Mouse (Mus musculus) liver, embryonic 15.5 days (tissue): Measurements from ENCODE around the gene Prkar1b. TPM values are rescaled to one million over a fixed set of nuclear protein-coding genes. Genes with fewer than 3 reads are reported as not detected.

Experiments
- ATAC-seq: fragments of 200-750 bp; cut with Nextera tagmentation; 2 replicates; pipeline ENCODE4 v1.8.0; 2017; ENCODE audit warnings: moderate number of reproducible peaks, mild to moderate bottlenecking, moderate library complexity; ENCODE audit not compliant: insufficient read depth
- H3K27ac ChIP-seq: fragments of 300-500 bp; sonication (generic); replicated peaks from 2 replicates; pipeline ENCODE4 v1.5.1; 2015; ENCODE audit warnings: mild to moderate bottlenecking, inconsistent platforms
- H3K27me3 ChIP-seq: fragments of 300-500 bp; sonication (generic); 2 replicates; pipeline ENCODE4 v1.6.1; 2015; ENCODE audit warnings: mild to moderate bottlenecking, inconsistent platforms
- H3K36me3 ChIP-seq: fragments of 300-500 bp; sonication (generic); replicated peaks from 2 replicates; pipeline ENCODE4 v1.6.1; 2015; ENCODE audit warnings: moderate library complexity, mild to moderate bottlenecking, inconsistent platforms
- H3K4me1 ChIP-seq: fragments of 300-500 bp; sonication (generic); replicated peaks from 2 replicates; pipeline ENCODE4 v1.6.1; 2015; ENCODE audit warnings: inconsistent platforms
- H3K4me2 ChIP-seq: fragments of 300-500 bp; sonication (generic); 2 replicates; pipeline ENCODE4 v1.6.1; 2015; ENCODE audit warnings: moderate library complexity, mild to moderate bottlenecking, inconsistent platforms
- H3K4me3 ChIP-seq: fragments of 300-500 bp; sonication (generic); replicated peaks from 2 replicates; pipeline ENCODE4 v1.5.1; 2015; ENCODE audit warnings: mild to moderate bottlenecking, inconsistent platforms
- H3K9ac ChIP-seq: fragments of 300-500 bp; sonication (generic); 2 replicates; pipeline ENCODE4 v1.6.1; 2015; ENCODE audit warnings: moderate library complexity, mild to moderate bottlenecking, inconsistent platforms
- H3K9me3 ChIP-seq: fragments of 300-500 bp; sonication (generic); replicated peaks from 2 replicates; pipeline ENCODE4 v1.6.1; 2016; ENCODE audit warnings: inconsistent platforms
- WGBS: fragments of 180-500 bp; shearing (Covaris S2); methylation state at CpG from one replicate; pipeline ENCODE4 v1.1.7; 2015; ENCODE audit warnings: mixed read lengths; ENCODE audit not compliant: insufficient replicate concordance; 5-methylcytosine and 5-hydroxymethylcytosine counted together
- polyA plus RNA-seq: library from polyadenylated mRNA; unstranded; fragments of >200 nt; fragmentation: Nextera tagmentation; extraction: Ambion mirVana; gene quantifications from 2 replicates; pipeline ENCODE4 v1.2.1, GENCODE M21; 2015

Prkar1b gene
- polyA plus RNA-seq, 1 experiment from 2014 or later = 1.0 TPM

- no peak for ATAC-seq
- H3K9me3 ChIP-seq = no peaks in the 10 kb centered on the region
Measured at GRCm38 (mm10) chr5:138988764-138989163, 161.0 kb downstream of the Prkar1b start.

GRCm38 (mm10) chr5:138987994-138988393, 161.8 kb downstream of the Prkar1b start:
- Histone ChIP-seq H3K36me3 (no peaks in the 10 kb centered on the region), H3K27me3 (peaks cover 37% of the 10 kb centered on the region), H3K4me1 (0 out of 2 replicates have a peak, but pooled peaks cover 4% of the 10 kb centered on the region), H3K4me3 (no peak overlapping the region), H3K9ac (no peak overlapping the region), H3K27ac (no peak overlapping the region), H3K4me2 (no peak overlapping the region), H3K9me3 (no peaks in the 10 kb centered on the region)
- no peak for ATAC-seq
- WGBS = 60% methylated on average over 10 of the region's 10 CpGs

More at GRCm38 (mm10) chr5:138988764-138989163, 161.0 kb downstream of the Prkar1b start:
- H3K4me2 ChIP-seq = no peak overlapping the region
- WGBS = 54% methylated on average over 9 of the region's 9 CpGs
- peaks cover 11% of the 10 kb centered on the region for H3K4me1 ChIP-seq
- H3K36me3 ChIP-seq = no peaks in the 10 kb centered on the region
- no peak overlapping the region for H3K27ac ChIP-seq
- no peak overlapping the region for H3K4me3 ChIP-seq
- H3K27me3 ChIP-seq = peaks cover 44% of the 10 kb centered on the region
- no peak overlapping the region for H3K9ac ChIP-seq

- Histone ChIP-seq H3K4me3 (no peak overlapping the region), H3K4me2 (no peak overlapping the region), H3K36me3 (no peaks in the 10 kb centered on the region), H3K9me3 (no peaks in the 10 kb centered on the region), H3K27ac (no peak overlapping the region), H3K9ac (no peak overlapping the region), H3K27me3 (no peaks in the 10 kb centered on the region; the same call in 1 of the 2 replicates), H3K4me1 (no peaks in the 10 kb centered on the region; the same call in 1 of the 2 replicates)
- ATAC-seq = no peak
- WGBS = 67% methylated on average over 8 of the region's 9 CpGs
Measured at GRCm38 (mm10) chr5:138981921-138982320, 167.9 kb downstream of the Prkar1b start.

GRCm38 (mm10) chr5:138980608-138981007, 169.2 kb downstream of the Prkar1b start:
- Histone ChIP-seq H3K4me3 (no peak overlapping the region), H3K9me3 (no peaks in the 10 kb centered on the region), H3K36me3 (no peaks in the 10 kb centered on the region), H3K27ac (no peak overlapping the region), H3K9ac (no peak overlapping the region), H3K27me3 (no peaks in the 10 kb centered on the region; the same call in 1 of the 2 replicates), H3K4me1 (no peaks in the 10 kb centered on the region; the same call in 1 of the 2 replicates), H3K4me2 (no peak overlapping the region)
- ATAC-seq = peak; percentile 49; the same call in 1 of the 2 replicates
- WGBS = 67% methylated on average over 9 of the region's 9 CpGs

- H3K9ac ChIP-seq = no peak overlapping the region
- H3K4me1 ChIP-seq = no peaks in the 10 kb centered on the region; the same call in 1 of the 2 replicates
- H3K27ac ChIP-seq = no peak overlapping the region
- no peak overlapping the region for H3K4me2 ChIP-seq
- H3K27me3 ChIP-seq = no peaks in the 10 kb centered on the region; the same call in 1 of the 2 replicates
- ATAC-seq = no peak
- H3K4me3 ChIP-seq = no peak overlapping the region
- H3K9me3 ChIP-seq = no peaks in the 10 kb centered on the region
- no peaks in the 10 kb centered on the region for H3K36me3 ChIP-seq
- WGBS = 55% methylated on average over 8 of the region's 8 CpGs
Measured at GRCm38 (mm10) chr5:138979840-138980239, 170.0 kb downstream of the Prkar1b start.

- Histone ChIP-seq H3K4me2 (no peak overlapping the region), H3K4me1 (no peaks in the 10 kb centered on the region; the same call in 1 of the 2 replicates), H3K9ac (no peak overlapping the region), H3K27me3 (no peaks in the 10 kb centered on the region; the same call in 1 of the 2 replicates), H3K4me3 (no peak overlapping the region), H3K9me3 (no peaks in the 10 kb centered on the region), H3K27ac (no peak overlapping the region), H3K36me3 (no peaks in the 10 kb centered on the region)
- no peak for ATAC-seq
- WGBS = 55% methylated on average over 3 of the region's 3 CpGs
Measured at GRCm38 (mm10) chr5:138977759-138978158, 172.0 kb downstream of the Prkar1b start.

- 64% methylated on average over 8 of the region's 8 CpGs for WGBS
- H3K27ac ChIP-seq = no peak overlapping the region
Measured at GRCm38 (mm10) chr5:138974911-138975485, 174.8 kb downstream of the Prkar1b start.

GRCm38 (mm10) chr5:138973480-138973879, 176.3 kb downstream of the Prkar1b start:
- 62% methylated on average over 6 of the region's 6 CpGs for WGBS
- H3K36me3 ChIP-seq = no peaks in the 10 kb centered on the region
- no peak overlapping the region for H3K4me3 ChIP-seq
- ATAC-seq = no peak
- H3K4me2 ChIP-seq = no peak overlapping the region
- no peaks in the 10 kb centered on the region for H3K9me3 ChIP-seq
- no peak overlapping the region for H3K27ac ChIP-seq
- H3K9ac ChIP-seq = no peak overlapping the region
- no peaks in the 10 kb centered on the region for H3K4me1 ChIP-seq
- no peaks in the 10 kb centered on the region for H3K27me3 ChIP-seq

More at GRCm38 (mm10) chr5:138974911-138975485, 174.8 kb downstream of the Prkar1b start:
- no peak for ATAC-seq
- no peaks in the 10 kb centered on the region; the same call in 1 of the 2 replicates for H3K4me1 ChIP-seq
- H3K4me3 ChIP-seq = no peak overlapping the region
- H3K36me3 ChIP-seq = no peaks in the 10 kb centered on the region
- no peak overlapping the region for H3K9ac ChIP-seq
- H3K27me3 ChIP-seq = no peaks in the 10 kb centered on the region
- H3K4me2 ChIP-seq = no peak overlapping the region
- no peaks in the 10 kb centered on the region for H3K9me3 ChIP-seq

- no peak overlapping the region for H3K4me2 ChIP-seq
- WGBS = 54% methylated on average over 9 of the region's 9 CpGs
- ATAC-seq = no peak
- H3K27ac ChIP-seq = no peak overlapping the region
- H3K9ac ChIP-seq = no peak overlapping the region
- no peak overlapping the region for H3K4me3 ChIP-seq
- H3K9me3 ChIP-seq = no peaks in the 10 kb centered on the region
- no peaks in the 10 kb centered on the region for H3K27me3 ChIP-seq
- H3K4me1 ChIP-seq = no peaks in the 10 kb centered on the region
- H3K36me3 ChIP-seq = no peaks in the 10 kb centered on the region
Measured at GRCm38 (mm10) chr5:138971405-138971804, 178.4 kb downstream of the Prkar1b start.

GRCm38 (mm10) chr5:138970056-138970490, 179.7 kb downstream of the Prkar1b start:
- 52% methylated on average over 7 of the region's 7 CpGs for WGBS
- no peak overlapping the region for H3K4me2 ChIP-seq
- no peak overlapping the region for H3K27ac ChIP-seq
- H3K9ac ChIP-seq = no peak overlapping the region
- no peaks in the 10 kb centered on the region for H3K27me3 ChIP-seq
- no peaks in the 10 kb centered on the region for H3K9me3 ChIP-seq
- H3K36me3 ChIP-seq = no peaks in the 10 kb centered on the region
- H3K4me3 ChIP-seq = no peak overlapping the region
- no peaks in the 10 kb centered on the region for H3K4me1 ChIP-seq
- no peak for ATAC-seq
